Mouse (Mus musculus): ENCODE results near the gene Tada2b. TPM values are rescaled to one million over a fixed set of nuclear protein-coding genes. Genes with fewer than 3 reads are reported as not detected.

Gene Tada2b
- total and polyA plus RNA-seq, 3 experiments = 8.5 to 16.9 (median 13.5) TPM

GRCm38 (mm10) chr5:36451119-36451518, 33.0 kb downstream of the Tada2b start:
- Histone ChIP-seq H3K9ac (ENCODE audit: low read depth, low read length) (no peak overlapping the region), H3K4me3 (no peak overlapping the region), H3K27me3 (ENCODE audit: control insufficient read depth, insufficient read depth, low read length) (no peaks in the 10 kb centered on the region), H3K79me2 (replicated peaks; ENCODE audit: control insufficient read depth, insufficient read depth, low read length) (no peaks in the 10 kb centered on the region), H3K36me3 (ENCODE audit: control insufficient read depth, insufficient read depth, low read length) (no peaks in the 10 kb centered on the region), H3K27ac (no peak overlapping the region), H3K4me1 (ENCODE audit: control insufficient read depth, insufficient read depth, low read length) (peaks cover 6% of the 10 kb centered on the region; the same call in 1 of the 2 replicates)
- 21% methylated on average over 10 of the region's 10 CpGs for WGBS
- TF ChIP-seq EP300 (IDR thresholded peaks at IDR 0.05; ENCODE audit: insufficient read depth, low read depth, low read length) (no peak), CTCF (IDR thresholded peaks at IDR 0.05) (no peak), POLR2A (IDR thresholded peaks at IDR 0.05; ENCODE audit: insufficient read depth, low read depth, low read length) (no peak)
- intact Hi-C loops (cut with DNase I) = no loop called here
- no peak for DNase-seq

- Histone ChIP-seq H3K36me3 (ENCODE audit: control insufficient read depth, insufficient read depth, low read length) (no peaks in the 10 kb centered on the region), H3K4me3 (no peak overlapping the region), H3K9ac (ENCODE audit: low read depth, low read length) (no peak overlapping the region), H3K4me1 (ENCODE audit: control insufficient read depth, insufficient read depth, low read length) (peaks cover 6% of the 10 kb centered on the region; the same call in 1 of the 2 replicates), H3K27ac (peak overlapping the region; percentile 13), H3K27me3 (ENCODE audit: control insufficient read depth, insufficient read depth, low read length) (no peaks in the 10 kb centered on the region), H3K79me2 (replicated peaks; ENCODE audit: control insufficient read depth, insufficient read depth, low read length) (no peaks in the 10 kb centered on the region)
- intact Hi-C loops (cut with DNase I) = no loop called here
- WGBS = 40% methylated on average over 6 of the region's 6 CpGs
- TF ChIP-seq EP300 (IDR thresholded peaks at IDR 0.05; ENCODE audit: insufficient read depth, low read depth, low read length) = no peak
- 0 out of 2 replicates have a peak, but pooled peaks have one; percentile 30 for TF ChIP-seq POLR2A (IDR thresholded peaks at IDR 0.05; ENCODE audit: insufficient read depth, low read depth, low read length)
- peak; percentile 33 to 45 for DNase-seq
Measured at GRCm38 (mm10) chr5:36449710-36450358, 34.3 kb downstream of the Tada2b start.

GRCm38 (mm10) chr5:36447872-36448271, 36.2 kb downstream of the Tada2b start:
- intact Hi-C loops (cut with DNase I) = no loop called here
- H3K36me3 ChIP-seq (ENCODE audit: control insufficient read depth, insufficient read depth, low read length) = no peaks in the 10 kb centered on the region
- DNase-seq = no peak
- no peak overlapping the region for H3K27ac ChIP-seq
- no peaks in the 10 kb centered on the region for H3K79me2 ChIP-seq (replicated peaks; ENCODE audit: control insufficient read depth, insufficient read depth, low read length)
- H3K4me1 ChIP-seq (ENCODE audit: control insufficient read depth, insufficient read depth, low read length) = peaks cover 6% of the 10 kb centered on the region; the same call in 1 of the 2 replicates
- no peak overlapping the region for H3K4me3 ChIP-seq
- H3K9ac ChIP-seq (ENCODE audit: low read depth, low read length) = no peak overlapping the region
- 93% methylated on average over 12 of the region's 12 CpGs for WGBS
- no peaks in the 10 kb centered on the region for H3K27me3 ChIP-seq (ENCODE audit: control insufficient read depth, insufficient read depth, low read length)
- TF ChIP-seq EP300 (IDR thresholded peaks at IDR 0.05; ENCODE audit: insufficient read depth, low read depth, low read length) (no peak), POLR2A (IDR thresholded peaks at IDR 0.05; ENCODE audit: insufficient read depth, low read depth, low read length) (no peak), CTCF (IDR thresholded peaks at IDR 0.05) (no peak)

GRCm38 (mm10) chr5:36446166-36446890, 37.8 kb downstream of the Tada2b start:
- no peak overlapping the region for H3K9ac ChIP-seq (ENCODE audit: low read depth, low read length)
- intact Hi-C loops (cut with DNase I) = no loop called here

GRCm38 (mm10) chr5:36445028-36445427, 39.1 kb downstream of the Tada2b start:
- H3K4me3 ChIP-seq = no peak overlapping the region
- intact Hi-C loops (cut with DNase I) = no loop called here
- no peak for TF ChIP-seq POLR2A (IDR thresholded peaks at IDR 0.05; ENCODE audit: insufficient read depth, low read depth, low read length)
- TF ChIP-seq EP300 (IDR thresholded peaks at IDR 0.05; ENCODE audit: insufficient read depth, low read depth, low read length) = no peak
- no peak for TF ChIP-seq CTCF (IDR thresholded peaks at IDR 0.05)
- peaks cover 3% of the 10 kb centered on the region; the same call in 1 of the 2 replicates for H3K4me1 ChIP-seq (ENCODE audit: control insufficient read depth, insufficient read depth, low read length)
- no peak overlapping the region for H3K9ac ChIP-seq (ENCODE audit: low read depth, low read length)
- DNase-seq = no peak
- no peaks in the 10 kb centered on the region for H3K36me3 ChIP-seq (ENCODE audit: control insufficient read depth, insufficient read depth, low read length)
- WGBS = 48% methylated on average over 8 of the region's 8 CpGs
- H3K27me3 ChIP-seq (ENCODE audit: control insufficient read depth, insufficient read depth, low read length) = no peaks in the 10 kb centered on the region
- H3K27ac ChIP-seq = no peak overlapping the region
- no peaks in the 10 kb centered on the region for H3K79me2 ChIP-seq (replicated peaks; ENCODE audit: control insufficient read depth, insufficient read depth, low read length)

More at GRCm38 (mm10) chr5:36446166-36446890, 37.8 kb downstream of the Tada2b start:
- 44% methylated on average over 9 of the region's 9 CpGs for WGBS
- Histone ChIP-seq H3K4me3 (no peak overlapping the region), H3K36me3 (ENCODE audit: control insufficient read depth, insufficient read depth, low read length) (no peaks in the 10 kb centered on the region), H3K4me1 (ENCODE audit: control insufficient read depth, insufficient read depth, low read length) (peaks cover 6% of the 10 kb centered on the region; the same call in 1 of the 2 replicates), H3K27ac (no peak overlapping the region), H3K27me3 (ENCODE audit: control insufficient read depth, insufficient read depth, low read length) (no peaks in the 10 kb centered on the region), H3K79me2 (replicated peaks; ENCODE audit: control insufficient read depth, insufficient read depth, low read length) (no peaks in the 10 kb centered on the region)
- no peak for TF ChIP-seq CTCF (IDR thresholded peaks at IDR 0.05)
- TF ChIP-seq POLR2A (IDR thresholded peaks at IDR 0.05; ENCODE audit: insufficient read depth, low read depth, low read length) = no peak
- TF ChIP-seq EP300 (IDR thresholded peaks at IDR 0.05; ENCODE audit: insufficient read depth, low read depth, low read length) = no peak
- no peak for DNase-seq

GRCm38 (mm10) chr5:36444611-36445010, 39.5 kb downstream of the Tada2b start:
- Histone ChIP-seq H3K36me3 (ENCODE audit: control insufficient read depth, insufficient read depth, low read length) (no peaks in the 10 kb centered on the region), H3K79me2 (replicated peaks; ENCODE audit: control insufficient read depth, insufficient read depth, low read length) (no peaks in the 10 kb centered on the region), H3K4me3 (no peak overlapping the region), H3K9ac (ENCODE audit: low read depth, low read length) (no peak overlapping the region), H3K27me3 (ENCODE audit: control insufficient read depth, insufficient read depth, low read length) (no peaks in the 10 kb centered on the region), H3K4me1 (ENCODE audit: control insufficient read depth, insufficient read depth, low read length) (no peaks in the 10 kb centered on the region), H3K27ac (no peak overlapping the region)
- DNase-seq = no peak
- WGBS = 62% methylated on average over 4 of the region's 4 CpGs
- TF ChIP-seq CTCF (IDR thresholded peaks at IDR 0.05) (no peak), POLR2A (IDR thresholded peaks at IDR 0.05; ENCODE audit: insufficient read depth, low read depth, low read length) (no peak), EP300 (IDR thresholded peaks at IDR 0.05; ENCODE audit: insufficient read depth, low read depth, low read length) (no peak)
- intact Hi-C loops (cut with DNase I) = no loop called here
